Mouse (Mus musculus) lung, postnatal 4 days (tissue): ENCODE measurements around the gene Smtnl2.
"Not testable (repeated sequence)": the region's sequence is repeated elsewhere in the genome, so short reads cannot be mapped to it uniquely, and the experiment has no call there.

Experiments used
- DNase-seq, 2 experiments: peaks; one replicate each; pipeline ENCODE4 v3.0.0; 2021

The Smtnl2 gene

DNA sequence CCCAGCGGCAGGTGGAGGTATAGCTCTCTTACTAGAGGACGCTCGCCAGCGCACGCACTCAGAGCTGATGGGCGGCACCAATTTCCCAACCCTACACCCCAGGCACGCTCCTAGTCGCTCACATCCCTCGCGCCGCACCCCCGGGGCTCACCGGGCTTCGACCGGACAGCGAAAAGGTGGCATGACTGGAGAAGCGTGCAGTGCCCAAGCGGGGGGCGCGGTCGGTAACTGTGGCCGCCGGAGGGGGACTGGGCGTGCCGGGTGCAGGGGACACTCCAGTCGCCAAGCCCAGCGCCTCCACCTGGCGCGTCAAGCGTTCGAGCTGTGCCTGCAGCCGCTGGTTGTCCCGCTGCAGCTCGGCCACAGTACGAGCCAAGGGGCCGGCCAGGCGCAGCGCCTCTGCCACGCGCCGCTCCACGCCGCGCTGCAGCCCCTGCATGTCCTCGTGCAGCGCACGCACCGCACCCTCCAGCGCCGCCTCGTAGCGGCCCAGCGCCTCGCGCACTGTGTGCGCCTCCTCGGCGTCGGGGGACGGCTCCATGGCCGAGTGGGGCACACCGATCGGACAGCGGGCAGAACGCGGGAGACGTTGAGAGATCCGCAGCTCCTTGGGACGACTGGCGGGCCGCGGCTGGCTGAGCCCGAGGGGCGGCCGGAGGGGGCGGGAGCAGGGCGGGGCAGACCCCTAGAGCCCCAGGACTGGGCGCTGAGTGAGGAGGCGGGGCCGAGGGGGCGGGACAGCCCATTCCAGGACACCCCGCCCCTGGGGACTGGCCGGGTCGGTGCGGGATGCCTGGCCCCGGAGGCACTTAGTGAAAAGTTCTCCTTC, at the start of gene Smtnl2:
Gene Smtnl2, minus strand, starts transcription at position 621 of the 829 bp plus-strand sequence.
- peak; percentile 93 to 97 for DNase-seq

DNA sequence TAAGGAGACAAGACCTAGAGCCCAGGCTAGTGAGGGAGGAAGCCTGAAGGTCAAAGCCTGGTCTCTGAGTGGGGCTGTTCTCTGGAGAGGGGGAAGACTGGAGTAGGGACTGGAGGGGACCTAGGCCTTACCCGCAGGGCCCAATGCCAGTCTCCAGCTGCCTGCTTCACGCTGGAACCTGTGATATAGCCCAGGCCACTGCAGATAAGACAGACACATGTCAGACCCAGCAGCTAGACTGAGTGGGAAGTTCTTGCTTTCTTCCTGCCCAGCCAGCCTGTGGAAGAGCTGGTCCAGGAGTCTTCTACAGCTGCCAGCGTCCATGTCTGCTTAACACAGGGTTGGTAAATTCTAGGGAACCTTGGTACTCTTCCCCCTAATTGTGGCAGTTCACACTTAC, 47.0 kb upstream of the Smtnl2 start:
- DNase-seq = no peak

DNA sequence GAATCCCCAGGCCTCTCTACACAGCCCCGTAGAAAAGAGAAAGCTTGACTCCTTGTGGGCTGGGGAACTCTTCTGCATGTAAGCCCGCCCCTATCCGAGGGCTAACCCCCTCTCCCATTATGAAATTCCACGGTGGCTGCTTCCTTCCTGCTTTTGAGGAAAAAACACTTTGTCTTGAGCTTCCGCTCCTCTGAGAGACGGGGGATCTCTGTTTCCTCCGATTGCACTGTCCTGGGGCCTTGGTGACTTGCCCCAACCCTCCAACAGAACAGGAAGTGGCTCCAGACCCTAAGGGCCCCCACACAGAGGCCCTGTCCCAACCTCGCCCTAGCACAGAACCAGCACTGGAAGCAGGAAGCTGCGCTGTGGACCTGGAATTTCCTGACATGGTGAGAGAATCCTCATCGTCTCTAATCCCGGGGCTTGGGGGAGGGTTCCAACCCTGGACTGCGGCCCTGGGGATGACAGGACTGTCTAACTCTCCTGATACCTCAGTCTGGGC, 46.5 kb upstream of the Smtnl2 start:
- DNase-seq = peak; percentile 73 to 88

DNA sequence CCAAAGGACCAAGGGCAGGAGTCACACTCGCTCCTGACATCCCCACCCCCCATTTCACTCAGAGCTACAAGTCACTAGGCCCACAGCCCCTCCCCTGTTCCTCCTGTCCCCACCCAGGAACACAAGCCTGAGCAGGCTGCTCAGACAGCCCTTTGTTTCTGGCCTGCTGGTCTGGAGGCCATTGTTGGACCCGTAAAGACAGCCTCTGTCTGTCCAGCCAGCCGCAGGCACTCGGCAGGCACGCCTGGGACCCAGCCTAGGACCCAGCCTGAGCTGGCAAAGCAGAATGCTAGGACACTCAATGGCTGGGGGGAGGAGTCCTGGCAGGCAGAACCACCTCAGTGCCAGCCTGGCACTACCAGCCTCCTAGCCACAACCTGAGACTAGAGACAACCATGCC, 44.2 kb upstream of the Smtnl2 start:
- DNase-seq = no peak

DNA sequence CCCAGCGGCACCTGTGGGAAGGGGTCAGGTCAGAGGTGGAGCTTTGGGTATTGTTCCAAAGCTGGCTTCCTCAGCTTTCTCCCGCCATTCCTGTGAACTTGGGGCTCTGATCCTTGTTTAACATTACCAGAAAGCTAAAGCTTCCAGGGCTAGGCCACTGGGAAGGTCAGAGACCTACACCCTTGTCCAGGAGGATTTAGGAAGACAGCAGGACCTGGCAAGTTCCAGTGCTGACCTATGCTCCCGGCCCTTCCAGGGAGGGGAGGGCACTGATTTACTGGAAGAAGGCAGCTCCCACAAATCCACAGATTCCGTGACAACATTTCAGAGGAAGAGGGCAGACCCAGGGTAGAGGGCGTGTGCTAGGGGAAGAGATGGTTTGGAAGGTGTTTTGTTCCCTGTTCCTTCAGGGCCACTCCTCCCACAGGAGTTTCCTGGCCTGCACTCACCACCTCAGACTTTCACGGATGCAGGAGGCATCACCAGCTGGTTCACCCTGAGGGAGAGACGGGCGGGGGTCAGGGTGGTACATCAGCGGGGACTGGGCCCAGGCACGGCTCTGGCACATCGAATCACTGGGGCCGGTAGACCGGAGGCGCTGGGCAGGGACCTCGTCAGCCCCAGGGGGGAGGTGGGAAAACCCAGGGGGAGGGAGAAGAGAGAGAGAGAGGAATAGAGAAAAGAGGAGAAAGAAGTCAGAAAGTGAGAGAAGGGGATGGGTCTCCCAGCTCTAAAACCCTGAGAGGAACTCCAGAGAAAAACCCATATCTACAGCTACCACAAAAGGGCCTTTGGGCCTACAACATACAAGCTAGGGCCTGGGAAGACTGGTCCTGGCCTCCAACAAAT, 41.8 kb upstream of the Smtnl2 start:
- DNase-seq = no peak

DNA sequence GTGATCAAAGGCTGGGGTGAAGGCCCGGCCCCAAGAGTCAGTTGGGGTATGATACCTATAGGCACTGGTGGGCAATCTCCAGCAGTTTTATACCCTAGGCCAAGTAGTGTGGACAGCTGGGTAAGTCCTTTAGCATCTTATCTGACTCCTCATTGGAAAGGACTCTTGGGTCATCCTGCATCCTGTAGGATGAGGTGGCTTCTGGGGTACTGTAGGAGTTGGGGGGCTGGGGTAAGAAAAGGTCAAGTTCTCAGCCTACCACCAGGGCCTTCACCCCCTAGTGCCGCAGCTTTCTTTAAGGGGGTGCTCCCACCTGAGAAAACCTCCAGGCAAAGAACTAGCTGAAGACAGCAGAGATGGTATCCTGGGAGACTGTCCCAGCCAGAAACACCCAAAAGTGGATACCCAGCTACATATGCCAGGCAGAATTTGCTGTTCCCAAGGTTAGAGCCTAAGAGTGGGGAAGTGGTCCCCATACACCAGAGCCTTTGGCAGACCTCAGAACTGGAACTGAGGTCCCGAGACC, 40.7 kb upstream of the Smtnl2 start:
- no peak for DNase-seq

DNA sequence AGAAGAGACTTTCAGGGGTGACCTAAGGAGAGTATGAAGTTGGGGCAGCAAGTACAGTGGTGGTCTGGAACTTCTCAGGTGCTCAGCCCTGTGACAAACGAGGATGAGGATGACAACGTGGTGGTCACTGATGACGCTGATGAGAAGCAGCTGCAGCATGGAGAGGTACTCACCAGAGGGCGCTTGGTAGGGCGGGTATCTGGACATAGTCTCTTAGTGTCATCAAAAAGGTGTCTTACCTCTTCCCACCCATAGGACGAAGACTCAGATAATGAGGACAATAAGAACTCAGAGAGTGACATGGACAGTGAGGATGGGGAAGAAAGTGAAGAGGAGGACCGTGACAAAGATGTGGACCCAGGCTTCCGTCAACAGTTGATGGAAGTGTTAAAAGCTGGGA, 36.0 kb upstream of the Smtnl2 start:
- DNase-seq = no peak

DNA sequence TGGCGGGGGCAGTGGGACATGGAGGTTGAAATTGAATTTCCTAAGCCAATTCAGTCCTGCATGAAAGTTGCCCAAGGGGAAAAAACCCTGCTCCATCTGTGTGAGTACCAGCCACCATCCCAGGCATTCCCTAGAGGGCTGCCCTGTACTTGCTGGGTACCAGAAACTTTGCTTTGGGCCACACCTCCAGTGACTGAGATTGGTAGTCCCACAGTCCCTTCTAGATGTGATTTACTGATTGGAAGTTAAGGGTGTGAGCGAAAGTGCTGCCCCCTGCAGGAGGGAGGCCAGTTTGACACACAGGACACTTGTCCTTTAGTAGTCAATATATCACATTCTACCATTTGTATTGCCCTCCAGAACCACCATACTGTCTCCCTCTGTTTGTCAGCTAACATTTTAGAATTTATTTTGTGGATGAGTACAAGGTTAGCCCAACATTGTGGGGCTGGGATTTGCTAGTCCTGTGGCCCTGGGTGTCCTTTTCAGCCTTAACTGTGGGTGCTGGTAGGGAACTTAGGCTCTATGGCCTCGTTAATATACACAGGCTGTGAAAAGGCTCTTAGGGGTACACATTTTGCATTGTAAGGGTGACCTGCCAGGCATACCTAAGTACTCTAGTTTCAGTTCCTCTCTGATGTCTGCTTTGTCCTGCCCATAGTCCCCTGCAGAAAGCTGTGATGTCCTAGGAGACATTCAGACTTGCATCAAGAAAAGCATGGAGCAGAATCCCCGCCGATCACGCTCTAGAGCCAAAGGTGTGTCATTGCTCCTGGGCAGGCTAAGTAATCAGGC, 35.0 kb upstream of the Smtnl2 start:
- DNase-seq = peak in 1 of 2 experiments; percentile 64

DNA sequence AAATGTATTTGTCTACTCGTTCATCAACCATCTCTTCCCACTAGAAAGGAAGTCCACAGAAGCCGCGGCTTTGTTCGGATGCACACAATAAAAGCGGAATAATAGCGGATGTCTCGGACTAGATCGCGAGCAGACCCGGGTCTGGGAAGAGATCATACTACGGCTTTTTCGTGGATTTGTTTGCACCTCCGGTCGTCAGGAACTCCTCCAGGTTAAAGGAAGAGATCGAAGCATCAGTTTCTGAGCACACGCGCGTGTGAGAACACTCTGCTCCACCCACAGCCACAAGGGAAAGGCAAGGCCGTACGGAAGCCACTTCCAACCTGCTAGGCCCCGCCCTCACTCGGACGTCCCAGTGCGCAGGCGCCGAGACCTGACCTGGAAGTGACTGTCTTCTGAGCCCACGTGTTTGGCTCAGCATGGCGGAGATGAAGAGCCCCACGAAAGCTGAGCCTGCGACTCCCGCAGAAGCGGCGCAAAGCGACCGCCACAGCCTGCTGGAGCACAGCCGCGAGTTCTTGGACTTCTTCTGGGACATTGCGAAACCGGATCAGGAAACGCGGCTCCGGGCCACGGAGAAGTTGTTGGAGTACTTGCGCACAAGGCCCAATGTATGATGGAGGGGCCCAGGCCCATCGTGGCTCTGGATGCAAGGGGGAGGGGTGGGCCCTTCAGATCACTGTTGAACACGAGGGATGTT, 29.6 kb upstream of the Smtnl2 start, which contains the start of gene Mybbp1a:
Gene Mybbp1a, plus strand, starts transcription at position 391 of the 700 bp plus-strand sequence.
- DNase-seq = peak; percentile 98 to 99

DNA sequence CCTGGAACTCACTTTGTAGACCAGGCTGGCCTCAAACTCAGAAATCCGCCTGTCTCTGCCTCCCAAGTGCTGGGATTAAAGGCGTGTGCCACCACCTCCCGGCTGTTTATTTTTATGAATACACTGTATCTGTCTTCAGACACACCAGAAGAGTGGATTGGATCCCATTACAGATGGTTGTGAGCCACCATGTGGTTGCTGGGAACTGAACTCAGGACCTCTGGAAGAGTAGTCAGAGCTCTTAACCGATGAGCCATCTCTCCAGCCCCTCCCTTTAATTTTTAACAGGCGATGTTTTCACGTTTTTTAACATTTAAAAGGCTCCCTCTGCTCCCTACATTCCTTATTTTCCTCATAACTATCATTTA, 29.1 kb upstream of the Smtnl2 start:
- not testable (repeated sequence) for DNase-seq

DNA sequence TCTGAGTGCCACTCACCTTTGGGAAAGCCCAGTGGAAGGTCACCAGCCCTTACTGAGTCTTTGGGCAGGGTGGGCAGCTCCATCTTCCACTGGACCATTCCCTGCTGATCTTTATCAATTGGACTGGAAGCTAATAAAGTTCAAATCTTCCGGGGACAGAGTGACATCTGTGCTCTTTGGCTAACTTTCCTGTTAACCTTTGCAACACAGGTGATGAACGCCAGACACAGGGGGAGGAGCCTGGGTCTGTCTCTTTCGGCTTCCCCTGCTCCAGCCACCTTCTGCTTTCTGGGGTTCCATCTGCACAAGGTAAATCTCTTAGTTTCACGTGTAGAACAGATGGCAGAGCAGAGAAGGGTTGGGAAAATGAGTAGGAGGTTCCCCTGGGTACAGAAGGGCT, 26.9 kb upstream of the Smtnl2 start:
- DNase-seq = no peak

DNA sequence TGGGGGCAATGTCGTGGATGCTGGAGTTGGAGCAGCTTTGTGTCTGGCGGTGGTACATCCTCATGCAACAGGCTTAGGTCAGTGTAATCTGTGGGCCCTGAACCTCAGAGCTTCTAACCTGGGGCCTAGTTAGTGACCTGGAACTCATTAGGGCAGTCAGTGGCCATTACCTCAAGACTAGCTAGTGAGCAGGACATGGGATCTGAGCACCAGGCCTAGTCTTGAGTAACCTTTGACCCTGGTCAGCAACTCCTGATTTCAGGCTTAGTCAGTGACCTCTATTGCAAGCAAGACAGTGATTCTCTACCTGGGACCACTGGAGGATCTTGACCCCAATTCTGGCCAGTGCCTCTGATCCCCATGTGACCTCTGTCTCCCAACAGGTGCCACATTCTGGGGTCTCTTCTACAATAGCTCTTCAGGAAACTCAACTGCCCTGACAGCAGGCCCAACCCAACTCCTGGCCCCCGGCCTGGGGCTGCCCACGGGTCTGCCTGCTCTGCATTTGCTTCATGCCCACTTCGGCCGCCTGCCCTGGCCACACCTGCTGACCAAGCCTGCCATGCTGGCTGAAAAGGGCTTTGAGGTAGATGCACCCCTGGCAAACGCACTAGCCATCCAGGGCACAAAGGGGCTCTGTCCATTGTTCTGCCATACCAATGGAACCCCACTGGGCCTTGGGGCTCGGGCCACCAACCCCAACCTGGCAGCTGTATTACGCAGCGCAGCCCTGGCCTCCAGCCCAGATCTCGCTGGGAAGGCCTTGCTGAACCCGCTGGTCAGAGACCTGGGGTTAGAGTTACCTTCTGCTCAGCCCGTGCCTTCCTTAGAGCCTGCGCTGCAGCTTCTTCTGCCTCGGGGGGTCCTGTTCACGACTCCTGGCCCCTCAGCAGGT, 25.5 kb upstream of the Smtnl2 start:
- no peak for DNase-seq

DNA sequence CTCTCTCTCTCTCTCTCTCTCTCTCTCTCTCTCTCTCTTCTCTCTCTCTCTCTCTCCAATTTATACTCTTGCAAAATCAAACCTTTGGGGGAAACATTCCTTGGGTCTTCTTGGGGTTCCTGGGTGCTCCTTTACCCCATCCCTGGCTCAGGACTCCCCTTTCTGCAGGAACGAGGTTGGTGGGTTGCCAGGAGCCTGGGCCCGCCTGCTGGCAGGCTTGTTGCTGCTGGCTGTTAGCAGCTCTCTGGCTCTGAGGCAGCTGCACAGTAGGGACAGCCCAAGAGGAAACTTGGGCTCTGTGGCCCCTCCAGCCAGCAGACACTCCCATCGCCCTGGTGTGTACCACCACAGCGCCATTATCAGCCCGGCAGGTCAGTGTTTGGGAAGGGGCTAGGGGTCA, 24.8 kb upstream of the Smtnl2 start:
- peak in 1 of 2 experiments; percentile 70 for DNase-seq

DNA sequence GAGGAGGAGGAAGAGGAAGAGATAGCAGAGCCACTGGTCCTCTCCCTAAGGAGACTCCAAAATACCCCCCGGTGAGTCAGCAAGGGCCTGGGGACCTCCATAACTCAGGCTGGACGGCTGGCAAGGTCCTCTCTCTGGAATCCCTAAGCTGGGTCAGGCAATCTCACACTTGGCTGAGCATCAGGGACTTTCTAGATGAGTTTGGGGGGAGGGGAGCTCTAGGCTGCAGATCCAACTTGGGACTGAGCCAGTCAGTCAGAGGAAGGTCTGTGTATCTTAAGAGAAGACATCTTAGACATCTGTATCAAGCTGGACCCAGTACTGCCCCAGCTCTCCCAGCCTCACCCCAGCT, 24.2 kb upstream of the Smtnl2 start:
- DNase-seq = peak in 1 of 2 experiments; percentile 65

DNA sequence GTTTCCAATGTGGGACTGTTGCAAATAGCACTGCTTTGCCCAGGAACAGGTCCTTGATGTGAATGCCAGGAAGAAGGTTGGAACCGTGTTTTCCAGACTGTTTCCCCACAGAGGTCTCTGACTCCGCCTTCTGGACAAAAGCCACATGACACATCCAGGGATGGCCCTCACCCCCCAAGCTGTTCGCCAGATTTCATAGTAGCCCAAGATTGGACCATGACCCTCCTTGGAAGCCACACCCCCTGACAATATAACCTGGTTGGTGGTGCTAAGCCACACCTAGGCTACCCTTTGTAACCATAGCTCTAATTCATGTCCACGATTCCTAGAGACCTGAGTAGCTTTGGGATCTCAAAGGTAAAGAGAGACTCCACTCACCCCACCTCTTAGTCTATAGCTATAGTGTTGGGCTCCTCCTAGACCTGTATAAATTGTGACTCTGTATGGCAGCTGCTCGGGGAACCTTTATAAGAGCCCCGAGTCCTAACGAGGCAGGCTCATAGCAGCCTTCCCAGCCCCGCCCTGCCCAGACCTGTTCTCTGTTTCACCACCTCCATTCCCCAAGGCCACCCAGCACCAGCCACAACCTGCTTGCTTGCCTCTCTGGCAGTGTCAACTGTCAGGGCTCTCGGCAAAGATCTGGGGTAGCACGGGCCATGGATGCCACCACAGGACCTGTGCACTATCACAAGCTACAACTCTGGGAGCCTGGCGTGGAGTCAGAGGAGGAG, 23.6 kb upstream of the Smtnl2 start, which contains the start of gene Ggt6:
Gene Ggt6, plus strand, starts transcription at position 564 of the 731 bp plus-strand sequence.
- DNase-seq = peak; percentile 6 to 24

DNA sequence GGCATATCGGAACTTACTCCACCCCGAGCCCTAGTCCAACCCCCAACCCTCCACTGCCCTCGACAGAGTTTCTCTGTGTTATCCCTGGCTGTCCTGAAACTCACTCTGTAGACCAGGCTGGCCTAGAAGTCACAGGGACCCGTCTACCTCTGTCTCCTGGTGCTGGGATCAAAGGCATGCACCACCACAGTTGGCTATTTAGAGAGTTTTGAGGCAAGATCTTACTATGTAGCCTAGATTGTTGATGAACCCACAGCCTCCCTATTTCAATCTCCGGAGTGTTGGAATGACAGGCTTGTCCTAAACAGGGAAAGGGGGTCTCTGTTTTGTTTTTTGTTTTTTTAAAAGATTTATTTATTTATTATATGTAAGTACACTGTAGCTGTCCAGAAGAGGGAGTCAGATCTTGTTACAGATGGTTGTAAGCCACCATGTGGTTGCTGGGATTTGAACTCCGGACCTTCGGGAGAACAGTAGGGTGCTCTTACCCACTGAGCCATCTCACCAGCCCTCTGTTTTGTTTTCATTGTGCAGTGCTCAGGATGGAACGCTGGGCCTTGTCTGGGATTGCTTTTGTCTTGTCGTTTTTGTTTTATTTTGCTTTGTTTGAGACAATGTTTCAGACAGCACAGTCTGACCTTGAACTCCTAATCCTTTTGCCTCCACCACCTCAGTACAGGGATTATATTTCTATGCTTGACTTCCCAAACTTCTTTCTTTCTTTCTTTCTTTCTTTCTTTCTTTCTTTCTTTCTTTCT, 19.0 kb upstream of the Smtnl2 start:
- DNase-seq = not testable (repeated sequence)

DNA sequence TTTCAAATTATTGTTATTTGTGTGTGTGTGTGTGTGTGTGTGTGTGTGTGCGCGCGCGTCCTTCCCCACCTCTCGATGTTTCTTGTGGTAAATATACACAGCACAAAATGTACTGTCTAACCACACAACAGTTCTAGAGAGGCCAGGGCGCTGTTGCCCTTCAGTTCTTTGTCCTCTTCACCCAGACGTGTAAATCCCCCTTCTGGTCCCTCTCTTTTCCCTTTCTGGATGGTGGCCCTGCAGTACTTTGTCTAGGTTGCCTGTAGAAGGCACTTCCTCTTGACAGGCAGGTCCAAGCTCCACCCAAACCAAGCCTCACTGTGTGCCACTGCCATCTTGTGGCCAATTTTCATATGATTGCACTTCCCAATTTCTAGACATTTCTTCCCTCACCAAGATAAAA, 17.8 kb upstream of the Smtnl2 start:
- DNase-seq = peak; percentile 77 to 88

DNA sequence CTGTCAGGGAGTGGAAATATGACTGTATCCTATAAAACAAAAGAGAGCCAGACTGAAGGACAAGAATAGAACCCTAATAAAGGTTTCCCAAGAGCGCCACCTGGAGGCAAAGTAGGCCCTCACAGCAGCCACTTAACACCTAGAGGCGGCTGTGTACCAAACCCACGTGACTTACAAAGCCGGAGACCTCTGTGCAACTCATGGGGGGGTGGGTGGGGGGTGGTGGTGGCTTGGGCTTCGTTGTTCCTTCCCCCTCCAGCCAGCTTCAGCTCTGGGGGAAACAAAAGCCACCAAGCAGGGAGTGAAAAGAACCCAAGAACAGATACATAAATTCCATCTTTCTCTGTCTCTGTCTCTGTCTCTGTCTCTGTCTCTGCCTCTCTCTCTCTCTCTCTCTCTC, 17.2 kb upstream of the Smtnl2 start:
- peak; percentile 82 to 89 for DNase-seq

DNA sequence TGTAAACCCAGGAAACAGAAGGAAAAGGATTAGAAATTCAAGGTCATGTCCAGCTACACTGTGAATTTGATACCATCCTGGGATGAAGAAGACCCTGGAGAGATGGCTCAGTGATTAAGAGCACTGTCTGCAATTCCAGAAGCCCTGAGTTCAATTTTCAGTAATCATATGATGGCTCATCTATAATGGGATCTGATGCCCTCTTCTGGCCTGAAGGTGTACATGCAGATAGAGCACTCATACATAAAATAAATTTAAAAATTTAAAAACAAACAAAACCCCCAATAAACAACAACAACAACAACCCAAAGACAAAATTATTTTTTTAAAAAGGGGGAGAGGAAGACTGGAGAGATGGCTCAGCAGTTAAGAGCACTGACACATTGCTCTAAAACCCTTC, 15.4 kb upstream of the Smtnl2 start:
- no peak for DNase-seq
